Mouse (Mus musculus): ENCODE measurements around the gene March10. TPM values are rescaled to one million over a fixed set of nuclear protein-coding genes. Genes with fewer than 3 reads are reported as not detected.

Gene March10
- polyA plus RNA-seq, 1 experiment from 2014 or later = 0.38 TPM

DNA sequence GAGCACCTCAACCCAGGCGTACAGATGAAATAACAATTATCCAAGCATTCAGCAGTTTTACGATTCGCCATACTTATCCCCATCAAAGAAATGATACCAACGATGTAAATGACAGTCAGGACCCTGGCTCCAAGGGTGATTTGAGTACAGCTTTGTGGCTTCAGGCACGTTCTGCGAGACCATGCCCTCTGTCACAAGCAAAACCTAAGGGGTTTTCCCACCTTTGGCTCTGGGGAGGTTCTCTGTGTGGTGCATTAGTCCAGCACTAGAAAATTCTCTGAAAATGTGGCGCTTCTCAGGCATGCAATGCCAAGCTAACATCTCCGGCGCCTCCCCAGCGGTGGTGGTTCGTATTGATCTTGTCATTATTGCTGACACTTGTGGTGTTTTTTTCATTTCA lies 47.1 kb downstream of the March10 start:
- WGBS = 85% methylated on average over 11 of the region's 11 CpGs
- Histone ChIP-seq H3K9ac (ENCODE audit: low read length) (no peak overlapping the region), H3K4me3 (ENCODE audit: low read length) (no peak overlapping the region)

DNA sequence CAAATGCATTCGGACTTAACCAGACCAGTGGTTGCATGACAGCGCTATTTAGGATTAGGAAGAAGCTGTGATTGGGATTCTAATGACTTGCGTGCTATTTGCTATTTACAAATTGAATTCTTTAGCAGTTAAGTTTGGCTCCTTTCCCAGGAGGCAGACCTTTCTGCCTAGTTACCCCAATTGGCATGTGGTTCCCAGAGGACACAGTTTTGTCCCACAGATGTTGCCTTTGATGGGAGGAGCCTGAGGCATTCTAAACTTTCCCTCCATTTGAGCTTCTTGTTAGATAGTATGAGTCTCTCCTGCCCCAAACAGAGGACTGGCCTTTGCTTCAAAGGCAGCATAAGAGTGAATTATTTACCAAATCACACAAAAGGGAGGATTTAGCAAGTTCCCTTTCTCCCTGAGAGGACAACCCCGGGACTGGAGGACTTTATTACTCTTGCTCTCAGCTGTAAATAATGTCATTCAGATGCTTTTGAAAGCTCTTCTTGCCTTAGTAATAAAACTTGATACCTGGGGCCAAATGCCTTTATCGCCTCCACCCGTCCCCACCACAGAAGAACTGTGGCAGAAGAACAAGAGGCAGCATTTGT lies 48.6 kb downstream of the March10 start:
- Histone ChIP-seq H3K9me3 (ENCODE audit: control insufficient read depth, low read length) (no peaks in the 10 kb centered on the region), H3K36me3 (ENCODE audit: control insufficient read depth, insufficient read depth, low read length) (no peaks in the 10 kb centered on the region), H3K4me3 (ENCODE audit: low read length) (no peak overlapping the region), H3K9ac (ENCODE audit: low read length) (no peak overlapping the region), H3K27ac (ENCODE audit: low read length) (no peak overlapping the region), H3K27me3 (ENCODE audit: control insufficient read depth, insufficient read depth, low read depth, low read length) (no peaks in the 10 kb centered on the region), H3K4me2 (ENCODE audit: low read depth, low read length) (no peak overlapping the region), H3K4me1 (replicated peaks; ENCODE audit: control insufficient read depth, insufficient read depth, low read length) (no peaks in the 10 kb centered on the region)
- 64% methylated on average over 6 of the region's 6 CpGs for WGBS
- ATAC-seq (ENCODE audit: low read depth) = no peak

More for the DNA sequence above, 47.1 kb downstream of the March10 start:
- no peak for ATAC-seq (ENCODE audit: low read depth)
- Histone ChIP-seq H3K27ac (ENCODE audit: low read length) (no peak overlapping the region), H3K4me1 (replicated peaks; ENCODE audit: control insufficient read depth, insufficient read depth, low read length) (no peaks in the 10 kb centered on the region), H3K9me3 (ENCODE audit: control insufficient read depth, low read length) (no peaks in the 10 kb centered on the region), H3K4me2 (ENCODE audit: low read depth, low read length) (no peak overlapping the region), H3K36me3 (ENCODE audit: control insufficient read depth, insufficient read depth, low read length) (no peaks in the 10 kb centered on the region), H3K27me3 (ENCODE audit: control insufficient read depth, insufficient read depth, low read depth, low read length) (no peaks in the 10 kb centered on the region)

DNA sequence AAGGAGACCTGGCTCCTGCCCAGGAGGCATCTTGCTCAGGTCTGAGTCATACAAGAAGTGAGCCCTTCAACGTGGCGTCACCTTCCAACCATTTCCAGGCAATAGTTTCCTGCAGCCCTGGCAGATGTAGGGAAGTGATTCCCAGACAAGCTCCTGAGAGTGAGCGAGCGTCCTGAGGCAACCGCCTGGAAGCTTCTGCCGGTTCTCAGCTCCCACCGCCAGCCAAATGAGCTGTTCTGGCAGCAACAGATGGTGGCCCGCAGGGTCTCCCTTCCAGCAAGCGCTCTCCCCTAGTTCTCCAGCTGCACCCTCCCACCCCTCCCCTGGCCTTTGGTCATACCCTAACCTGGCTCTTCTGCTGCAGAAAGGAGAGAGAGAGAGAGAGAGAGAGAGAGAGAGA lies 54.2 kb downstream of the March10 start:
- Histone ChIP-seq H3K27me3 (ENCODE audit: control insufficient read depth, insufficient read depth, low read depth, low read length) (no peaks in the 10 kb centered on the region), H3K27ac (ENCODE audit: low read length) (no peak overlapping the region)
- 29% methylated on average over 9 of the region's 9 CpGs for WGBS

DNA sequence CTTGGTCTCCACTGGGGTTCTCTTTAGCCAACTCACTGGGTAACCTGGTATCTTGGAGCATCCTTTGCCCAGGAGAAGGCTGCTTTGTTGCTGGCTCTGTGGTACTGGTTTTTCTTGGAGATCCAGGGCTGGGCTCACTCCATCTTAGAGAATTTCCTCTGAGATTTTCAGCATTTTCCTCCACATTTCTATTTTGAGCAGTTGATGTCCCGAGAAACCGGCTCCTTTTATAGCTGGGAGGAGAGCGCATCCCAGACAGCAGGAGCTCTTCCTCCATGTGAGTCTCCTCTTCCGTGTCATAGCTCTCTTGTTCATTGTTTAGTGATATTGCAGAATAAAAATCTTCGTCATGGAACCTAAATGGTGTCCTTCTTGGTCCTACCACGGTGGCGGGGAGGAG lies 66.2 kb downstream of the March10 start:
- Histone ChIP-seq H3K4me2 (ENCODE audit: low read depth, low read length) (no peak overlapping the region), H3K27ac (ENCODE audit: low read length) (no peak overlapping the region), H3K9me3 (ENCODE audit: control insufficient read depth, low read length) (peaks cover 4% of the 10 kb centered on the region), H3K36me3 (ENCODE audit: control insufficient read depth, insufficient read depth, low read length) (no peaks in the 10 kb centered on the region), H3K27me3 (ENCODE audit: control insufficient read depth, insufficient read depth, low read depth, low read length) (no peaks in the 10 kb centered on the region), H3K9ac (ENCODE audit: low read length) (no peak overlapping the region), H3K4me1 (replicated peaks; ENCODE audit: control insufficient read depth, insufficient read depth, low read length) (no peaks in the 10 kb centered on the region), H3K4me3 (ENCODE audit: low read length) (no peak overlapping the region)
- ATAC-seq (ENCODE audit: low read depth) = no peak
- 90% methylated on average over 7 of the region's 7 CpGs for WGBS

More for the DNA sequence above, 54.2 kb downstream of the March10 start:
- no peak overlapping the region for H3K4me2 ChIP-seq (ENCODE audit: low read depth, low read length)
- no peak for ATAC-seq (ENCODE audit: low read depth)
- no peak overlapping the region for H3K4me3 ChIP-seq (ENCODE audit: low read length)
- H3K4me1 ChIP-seq (replicated peaks; ENCODE audit: control insufficient read depth, insufficient read depth, low read length) = no peaks in the 10 kb centered on the region
- no peaks in the 10 kb centered on the region for H3K36me3 ChIP-seq (ENCODE audit: control insufficient read depth, insufficient read depth, low read length)
- H3K9ac ChIP-seq (ENCODE audit: low read length) = no peak overlapping the region
- no peaks in the 10 kb centered on the region for H3K9me3 ChIP-seq (ENCODE audit: control insufficient read depth, low read length)

DNA sequence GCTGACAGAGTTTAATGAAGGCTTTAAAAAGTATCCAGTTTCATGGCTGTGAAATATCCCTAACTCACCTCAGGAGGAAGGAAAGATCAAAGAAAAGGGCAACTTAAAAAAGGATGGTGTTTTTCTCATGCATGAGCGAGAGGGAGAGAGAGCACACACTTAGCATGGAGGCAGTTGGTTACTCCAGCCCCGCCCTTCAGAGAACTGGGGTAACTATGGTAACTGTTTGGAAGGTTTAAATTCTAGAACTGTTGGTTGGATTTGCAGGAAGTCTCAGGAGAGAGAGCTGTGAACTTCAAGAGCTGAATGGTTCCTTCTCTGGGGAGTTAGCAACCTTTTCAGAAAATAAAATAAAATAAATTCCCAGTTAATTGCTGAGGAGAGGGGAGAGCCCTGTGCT lies 67.9 kb downstream of the March10 start:
- Histone ChIP-seq H3K36me3 (ENCODE audit: control insufficient read depth, insufficient read depth, low read length) (no peaks in the 10 kb centered on the region), H3K27ac (ENCODE audit: low read length) (no peak overlapping the region), H3K27me3 (ENCODE audit: control insufficient read depth, insufficient read depth, low read depth, low read length) (no peaks in the 10 kb centered on the region), H3K9me3 (ENCODE audit: control insufficient read depth, low read length) (peaks cover 7% of the 10 kb centered on the region; the same call in 1 of the 2 replicates), H3K4me3 (ENCODE audit: low read length) (no peak overlapping the region), H3K9ac (ENCODE audit: low read length) (no peak overlapping the region), H3K4me2 (ENCODE audit: low read depth, low read length) (no peak overlapping the region), H3K4me1 (replicated peaks; ENCODE audit: control insufficient read depth, insufficient read depth, low read length) (no peaks in the 10 kb centered on the region)
- 37% methylated on average over 2 of the region's 2 CpGs for WGBS
- ATAC-seq (ENCODE audit: low read depth) = no peak

DNA sequence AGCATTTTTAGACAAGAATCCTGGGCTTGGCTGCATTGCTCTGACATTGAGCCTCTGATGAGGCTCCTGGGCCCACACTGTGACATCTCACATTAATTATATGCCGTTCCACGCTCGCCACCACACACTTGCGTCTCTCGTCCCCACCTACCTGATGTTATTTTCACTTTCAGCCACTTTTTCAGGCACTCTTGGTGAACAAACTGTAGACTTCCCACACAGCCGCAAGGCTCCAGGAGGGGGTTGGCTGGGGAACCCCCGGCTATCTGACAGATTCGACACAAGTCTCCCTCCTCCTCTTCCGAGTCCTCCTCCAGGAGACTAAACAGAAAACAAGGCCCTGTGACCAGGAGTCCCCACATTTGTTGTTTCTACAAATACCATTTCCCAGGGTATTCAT lies 71.3 kb downstream of the March10 start:
- whole genome bisulfite sequencing = 83% methylated on average over 9 of the region's 9 CpGs
- Histone ChIP-seq H3K9me3 (ENCODE audit: control insufficient read depth, low read length) (peaks cover 7% of the 10 kb centered on the region; the same call in 1 of the 2 replicates), H3K4me3 (ENCODE audit: low read length) (no peak overlapping the region), H3K4me1 (replicated peaks; ENCODE audit: control insufficient read depth, insufficient read depth, low read length) (no peaks in the 10 kb centered on the region), H3K27me3 (ENCODE audit: control insufficient read depth, insufficient read depth, low read depth, low read length) (no peaks in the 10 kb centered on the region), H3K4me2 (ENCODE audit: low read depth, low read length) (no peak overlapping the region), H3K9ac (ENCODE audit: low read length) (no peak overlapping the region), H3K36me3 (ENCODE audit: control insufficient read depth, insufficient read depth, low read length) (no peaks in the 10 kb centered on the region), H3K27ac (ENCODE audit: low read length) (no peak overlapping the region)
- ATAC-seq (ENCODE audit: low read depth) = no peak

DNA sequence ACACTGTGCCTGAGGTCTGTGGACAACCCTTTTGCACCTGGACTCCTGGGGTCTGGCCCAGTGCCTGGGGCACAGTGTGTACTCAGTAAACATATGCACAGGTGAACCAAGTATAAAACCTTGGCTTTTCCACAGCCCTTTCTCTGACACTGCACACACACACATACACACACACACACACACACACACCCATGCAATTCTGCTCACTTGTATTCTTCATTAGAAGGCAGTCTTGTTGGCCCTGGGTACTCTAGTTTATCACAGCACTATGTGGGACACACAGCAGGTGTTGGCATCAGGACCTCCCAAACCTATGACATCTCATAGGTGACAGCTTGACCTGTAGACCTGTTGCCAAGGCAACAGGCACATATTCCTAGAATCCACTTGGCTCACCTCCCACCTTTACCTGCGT lies 80.7 kb downstream of the March10 start:
- Histone ChIP-seq H3K9ac (ENCODE audit: low read length) (no peak overlapping the region), H3K36me3 (ENCODE audit: control insufficient read depth, insufficient read depth, low read length) (no peaks in the 10 kb centered on the region), H3K27ac (ENCODE audit: low read length) (no peak overlapping the region), H3K9me3 (ENCODE audit: control insufficient read depth, low read length) (no peaks in the 10 kb centered on the region), H3K4me2 (ENCODE audit: low read depth, low read length) (no peak overlapping the region), H3K27me3 (ENCODE audit: control insufficient read depth, insufficient read depth, low read depth, low read length) (no peaks in the 10 kb centered on the region), H3K4me1 (replicated peaks; ENCODE audit: control insufficient read depth, insufficient read depth, low read length) (peaks cover 7% of the 10 kb centered on the region), H3K4me3 (ENCODE audit: low read length) (no peak overlapping the region)
- 85% methylated on average over 1 of the region's 1 CpGs for WGBS
- peak; percentile 68 for ATAC-seq (ENCODE audit: low read depth)

DNA sequence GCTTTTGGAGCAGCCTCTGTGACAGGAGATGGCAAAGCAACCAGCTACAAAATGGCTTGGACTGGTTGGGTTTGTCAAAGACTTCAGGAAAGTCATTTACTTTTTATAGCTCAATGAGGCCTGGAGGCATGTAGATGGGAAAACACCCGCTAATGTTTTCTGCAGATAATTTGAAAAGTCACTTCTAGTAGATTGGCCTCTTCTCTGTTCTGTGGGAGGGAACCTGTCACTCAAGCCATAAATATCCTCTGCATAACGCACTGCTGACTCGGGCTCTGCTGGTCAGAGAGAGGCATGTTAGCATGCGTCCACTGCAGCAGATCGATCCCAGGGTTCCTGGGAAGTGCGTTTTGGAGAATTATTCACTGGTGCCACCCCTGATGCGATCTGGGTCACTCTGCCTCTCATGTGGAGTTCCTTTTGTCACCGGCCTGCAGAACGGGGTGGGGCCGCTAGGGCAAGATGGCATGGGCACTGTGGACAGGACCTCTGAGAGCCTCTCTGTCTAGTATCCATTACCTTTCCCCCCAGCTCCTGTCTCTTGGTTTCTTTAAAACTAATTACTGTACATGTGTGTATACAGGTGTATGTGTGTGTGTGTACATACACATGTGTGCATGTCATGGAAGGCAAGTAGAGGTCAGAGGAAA lies 81.9 kb downstream of the March10 start:
- Histone ChIP-seq H3K4me2 (ENCODE audit: low read depth, low read length) (no peak overlapping the region), H3K9ac (ENCODE audit: low read length) (no peak overlapping the region), H3K9me3 (ENCODE audit: control insufficient read depth, low read length) (no peaks in the 10 kb centered on the region), H3K27me3 (ENCODE audit: control insufficient read depth, insufficient read depth, low read depth, low read length) (no peaks in the 10 kb centered on the region), H3K36me3 (ENCODE audit: control insufficient read depth, insufficient read depth, low read length) (no peaks in the 10 kb centered on the region), H3K4me1 (replicated peaks; ENCODE audit: control insufficient read depth, insufficient read depth, low read length) (peaks cover 7% of the 10 kb centered on the region), H3K27ac (ENCODE audit: low read length) (no peak overlapping the region; the same call in 1 of the 2 replicates), H3K4me3 (ENCODE audit: low read length) (no peak overlapping the region)
- 71% methylated on average over 10 of the region's 10 CpGs for WGBS
- no peak for ATAC-seq (ENCODE audit: low read depth)

DNA sequence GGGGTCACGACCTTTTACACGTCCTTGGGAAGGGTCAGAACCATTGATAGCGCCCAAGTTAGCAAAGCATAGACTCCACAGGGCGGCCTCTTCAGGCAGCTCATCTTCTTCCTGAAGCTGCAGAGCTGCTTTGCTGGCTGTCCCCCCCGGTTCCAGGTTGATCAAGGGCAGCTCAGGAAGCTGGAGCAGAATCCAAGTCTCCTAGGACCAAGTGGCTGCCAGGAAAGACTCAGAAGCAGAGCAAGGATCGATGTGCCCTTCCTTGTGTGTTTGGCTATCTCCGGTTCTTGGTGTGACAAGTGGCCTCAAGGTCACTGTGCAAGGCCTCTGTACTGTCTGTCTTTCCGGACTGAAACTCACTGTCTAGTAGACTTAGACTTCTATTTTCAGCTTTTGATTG lies 82.7 kb downstream of the March10 start:
- 52% methylated on average over 8 of the region's 8 CpGs for WGBS
- Histone ChIP-seq H3K27me3 (ENCODE audit: control insufficient read depth, insufficient read depth, low read depth, low read length) (no peaks in the 10 kb centered on the region), H3K9ac (ENCODE audit: low read length) (no peak overlapping the region), H3K4me2 (ENCODE audit: low read depth, low read length) (no peak overlapping the region), H3K9me3 (ENCODE audit: control insufficient read depth, low read length) (no peaks in the 10 kb centered on the region), H3K36me3 (ENCODE audit: control insufficient read depth, insufficient read depth, low read length) (no peaks in the 10 kb centered on the region), H3K27ac (ENCODE audit: low read length) (no peak overlapping the region), H3K4me3 (ENCODE audit: low read length) (no peak overlapping the region), H3K4me1 (replicated peaks; ENCODE audit: control insufficient read depth, insufficient read depth, low read length) (peaks cover 7% of the 10 kb centered on the region)
- no peak for ATAC-seq (ENCODE audit: low read depth)
